Mouse (Mus musculus) embryo, embryonic 10 days (tissue): ENCODE measurements at regions not wholly inside any gene's neighbourhood (a gene's known extent, or its start where the extent isn't known, plus 50 kb on each side); places are given as distances from the start of the nearest gene placed in this dataset.

Experiments used
- DNase-seq: peaks from one replicate; pipeline ENCODE4 v3.0.0-alpha.2; 2015; ENCODE audit warnings: low spot score

GRCm38 (mm10) chr3:9200156-9200555, 409.7 kb downstream of the Zfp704 start:
- no peak for DNase-seq

GRCm38 (mm10) chr3:9198652-9199332, 411.1 kb downstream of the Zfp704 start:
- no peak for DNase-seq

GRCm38 (mm10) chr3:9195781-9196180, 414.1 kb downstream of the Zfp704 start:
- DNase-seq = no peak

- no peak for DNase-seq
Observed at GRCm38 (mm10) chr3:9189366-9190287, 420.3 kb downstream of the Zfp704 start.

- no peak for DNase-seq
Observed at GRCm38 (mm10) chr3:9186364-9187120, 423.3 kb downstream of the Zfp704 start.

GRCm38 (mm10) chr3:9181576-9181975, 428.3 kb downstream of the Zfp704 start:
- DNase-seq = no peak

- DNase-seq = no peak
Observed at GRCm38 (mm10) chr3:9179641-9180040, 430.2 kb downstream of the Zfp704 start.

- DNase-seq = no peak
Observed at GRCm38 (mm10) chr3:9174517-9174832, 435.4 kb downstream of the Zfp704 start.

GRCm38 (mm10) chr3:9173643-9174516, 436.0 kb downstream of the Zfp704 start:
- no peak for DNase-seq

- DNase-seq = no peak
Observed at GRCm38 (mm10) chr3:9171970-9172369, 437.9 kb downstream of the Zfp704 start.

GRCm38 (mm10) chr3:9168955-9169354, 440.9 kb downstream of the Zfp704 start:
- no peak for DNase-seq

- peak; percentile 26 for DNase-seq
Observed at GRCm38 (mm10) chr3:9159073-9159472, 450.8 kb downstream of the Zfp704 start.

GRCm38 (mm10) chr3:9154172-9154571, 455.7 kb downstream of the Zfp704 start:
- no peak for DNase-seq

- DNase-seq = no peak
Observed at GRCm38 (mm10) chr3:9153690-9154089, 456.2 kb downstream of the Zfp704 start.

- DNase-seq = no peak
Observed at GRCm38 (mm10) chr3:9152256-9152655, 457.6 kb downstream of the Zfp704 start.

GRCm38 (mm10) chr3:9151590-9151989, 458.3 kb downstream of the Zfp704 start:
- DNase-seq = no peak

GRCm38 (mm10) chr3:9148605-9149004, 461.3 kb downstream of the Zfp704 start:
- no peak for DNase-seq

- DNase-seq = no peak
Observed at GRCm38 (mm10) chr3:9146481-9146880, 463.4 kb downstream of the Zfp704 start.

- no peak for DNase-seq
Observed at GRCm38 (mm10) chr3:9145612-9146011, 464.3 kb downstream of the Zfp704 start.

- no peak for DNase-seq
Observed at GRCm38 (mm10) chr3:9141836-9142235, 468.0 kb downstream of the Zfp704 start.

- no peak for DNase-seq
Observed at GRCm38 (mm10) chr3:9137131-9137874, 472.6 kb downstream of the Zfp704 start.
